Mouse (Mus musculus) gonadal fat pad, adult 2 months (tissue): ENCODE data around the gene Foxp1. TPM values are rescaled to one million over a fixed set of nuclear protein-coding genes. Genes with fewer than 3 reads are reported as not detected.

Experiments
- DNase-seq: peaks from one replicate; pipeline ENCODE4 v3.0.0-alpha.2; 2012; ENCODE audit warnings: low read depth
- polyA plus RNA-seq: library from polyadenylated mRNA; depleted of rRNA; stranded (reverse); fragments of >200 nt; gene quantifications from 2 replicates; pipeline ENCODE4 v1.2.3, GENCODE M21; 2012

The Foxp1 gene
- polyA plus RNA-seq, 1 experiment, result 26.0 TPM

DNA sequence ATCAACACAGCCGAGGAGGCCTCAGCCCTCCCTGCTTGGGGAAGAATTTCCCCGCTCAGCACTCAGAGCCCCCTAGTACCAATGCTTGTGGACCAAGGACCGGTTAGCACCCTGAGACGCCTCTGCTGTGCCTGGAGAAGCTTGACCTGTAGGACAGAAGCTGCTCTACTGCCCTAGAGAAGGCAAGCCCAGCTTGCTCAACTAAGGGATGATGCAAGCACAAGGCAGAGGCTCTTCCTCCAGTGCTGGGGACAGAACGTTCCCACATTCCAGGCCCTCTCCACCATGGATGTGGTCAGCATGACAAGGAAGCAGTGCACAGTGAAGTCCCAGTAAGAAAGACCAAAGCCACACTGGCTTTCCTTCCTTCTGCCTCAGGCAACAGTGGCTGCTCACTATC is 347.1 kb downstream of the Foxp1 start:
- peak; percentile 90 for DNase-seq

DNA sequence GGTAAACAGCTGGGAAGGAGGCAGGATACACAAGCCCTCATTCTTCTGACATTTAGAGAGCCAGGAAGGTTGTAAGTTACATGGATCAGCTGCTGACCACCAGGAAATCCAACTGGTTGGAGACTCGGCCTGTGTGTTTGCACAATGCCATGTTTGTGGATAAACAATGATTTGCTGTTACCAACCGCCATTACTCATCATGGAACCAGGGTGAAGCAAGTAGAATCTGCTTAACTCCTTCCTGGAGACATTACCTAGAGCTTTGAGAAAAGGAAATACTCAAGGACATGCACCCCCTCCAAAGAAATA is 348.7 kb downstream of the Foxp1 start:
- no peak for DNase-seq

DNA sequence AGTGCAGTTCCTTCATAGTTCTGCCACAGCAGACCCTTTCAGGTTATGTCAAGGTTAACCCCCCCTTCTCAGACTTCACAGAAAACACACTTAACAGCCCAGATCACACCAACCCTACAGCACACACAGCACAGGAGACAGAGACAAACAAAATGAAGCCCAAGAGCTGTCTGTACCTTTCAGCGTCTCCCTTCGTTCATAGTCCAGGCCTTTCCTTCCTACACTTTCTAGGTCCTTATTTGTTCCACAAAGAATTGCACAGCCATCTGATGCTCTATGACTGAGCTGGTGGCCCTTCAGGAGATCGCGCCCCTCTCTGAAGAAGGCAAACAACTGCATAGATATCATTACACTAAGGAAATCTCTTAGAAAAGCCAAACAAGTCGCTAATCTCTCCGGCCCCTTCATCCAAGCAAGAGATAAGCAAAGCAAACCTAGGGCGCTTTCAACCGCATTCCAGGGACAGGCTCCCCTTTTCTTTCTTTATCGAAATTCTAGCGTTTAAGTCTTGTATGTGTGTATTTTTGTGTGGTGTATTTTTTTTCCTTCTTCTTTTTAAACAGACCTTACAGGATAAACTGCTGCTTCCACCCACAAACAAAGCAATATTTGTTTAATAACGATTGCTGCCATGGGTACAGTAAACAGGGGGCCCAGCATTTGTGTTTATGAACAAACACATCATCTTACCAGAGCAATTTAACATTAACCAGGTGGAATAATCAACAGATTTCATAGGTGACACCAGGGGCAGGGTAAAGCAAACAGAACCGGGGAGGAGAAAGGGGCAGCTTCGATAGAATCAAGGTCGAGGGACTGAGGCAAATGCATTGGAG is 349.2 kb downstream of the Foxp1 start:
- no peak for DNase-seq

DNA sequence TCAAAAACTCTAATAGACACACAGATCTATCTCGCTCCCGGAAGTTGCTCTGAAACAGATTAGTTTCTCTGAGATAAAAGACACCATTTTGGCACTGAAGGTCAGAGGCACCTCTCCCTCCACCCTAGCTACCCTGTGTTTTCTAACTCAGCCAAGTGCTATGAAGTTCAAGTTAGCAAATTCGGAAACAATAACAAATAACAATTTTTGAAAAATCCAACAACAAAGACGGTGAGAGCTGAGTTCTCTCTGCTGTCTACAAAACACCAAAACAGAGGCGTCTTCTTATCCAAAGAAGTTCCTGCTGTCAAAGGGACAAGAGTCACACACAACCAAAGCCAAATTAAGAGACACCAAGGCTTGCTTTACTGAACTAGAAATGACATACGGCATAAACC is 349.9 kb downstream of the Foxp1 start:
- DNase-seq, result no peak

DNA sequence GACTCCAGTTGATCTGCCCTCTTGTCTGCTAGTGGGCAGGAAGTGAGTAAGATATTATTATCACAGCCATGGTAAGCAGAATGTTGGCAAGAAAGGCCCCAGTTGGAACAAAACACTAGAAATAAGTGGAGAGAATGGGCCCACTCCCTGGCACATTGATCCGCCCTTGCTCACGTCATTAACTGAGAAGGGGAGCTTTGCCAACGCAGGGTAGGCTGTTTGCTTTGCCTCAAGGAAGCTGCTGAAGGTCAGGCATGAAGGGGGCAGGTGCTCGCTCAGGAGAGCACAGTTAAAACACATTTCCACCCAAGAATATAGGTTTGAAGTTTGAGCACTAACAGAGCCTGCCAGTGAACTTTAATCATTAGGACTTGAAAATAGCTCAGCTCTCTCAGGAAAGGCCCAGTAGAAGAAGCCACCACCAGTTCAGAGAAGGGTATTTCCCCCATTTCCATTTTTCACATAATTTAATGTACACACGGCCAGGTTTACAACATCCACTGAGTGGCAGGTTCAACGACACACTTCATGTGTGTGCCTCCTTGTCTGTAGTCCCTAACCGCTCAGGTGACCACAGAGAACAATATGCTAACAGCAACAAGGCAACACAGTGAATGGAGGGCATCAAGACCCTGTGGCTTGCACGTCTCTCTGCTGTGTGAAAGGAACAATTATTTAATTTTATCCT is 350.5 kb downstream of the Foxp1 start:
- DNase-seq, result no peak

DNA sequence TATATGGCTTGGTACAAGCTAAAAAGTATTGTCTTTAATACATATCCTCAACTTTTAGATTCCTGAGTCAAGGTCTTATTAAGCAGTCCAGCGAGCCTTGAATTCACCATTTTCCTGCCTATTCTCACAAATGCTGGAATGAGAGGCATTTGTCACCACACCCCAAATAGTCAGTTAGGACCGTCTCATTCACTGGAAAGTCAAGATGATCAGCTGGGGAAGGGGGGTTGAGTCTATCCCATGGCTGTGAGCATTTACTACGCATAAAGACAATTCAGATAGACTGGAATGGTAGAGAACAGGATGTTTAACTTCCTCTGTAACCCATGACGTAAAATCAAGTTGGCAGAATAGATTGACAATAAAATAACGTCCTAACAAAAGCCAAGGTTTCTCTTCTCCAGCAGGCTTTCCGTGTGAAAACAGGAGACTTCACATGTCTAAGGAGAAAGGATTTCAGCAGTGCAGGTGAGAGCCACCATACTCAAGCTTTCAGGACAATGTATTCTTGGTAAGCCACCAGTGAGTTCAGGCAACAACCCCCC is 351.2 kb downstream of the Foxp1 start:
- no peak for DNase-seq

DNA sequence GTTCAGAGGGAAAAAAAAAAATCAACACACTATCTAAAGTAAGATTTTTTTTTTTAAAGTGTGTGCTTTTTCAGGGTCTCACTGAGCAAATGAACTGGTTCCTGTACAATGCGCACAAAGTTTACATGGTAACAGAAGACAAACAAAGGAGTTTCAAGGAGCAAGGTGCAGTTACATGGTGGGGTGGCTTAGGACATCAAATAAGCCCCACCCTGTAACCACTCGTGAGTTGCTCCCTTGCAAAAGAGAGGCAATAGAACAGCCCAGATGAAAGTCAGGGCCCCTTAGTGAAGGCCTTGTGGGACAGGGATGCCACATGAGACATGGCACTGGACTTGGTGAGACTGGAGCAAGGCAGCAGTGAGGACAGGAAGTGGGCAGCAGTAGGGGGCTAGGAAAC is 353.8 kb downstream of the Foxp1 start:
- no peak for DNase-seq

DNA sequence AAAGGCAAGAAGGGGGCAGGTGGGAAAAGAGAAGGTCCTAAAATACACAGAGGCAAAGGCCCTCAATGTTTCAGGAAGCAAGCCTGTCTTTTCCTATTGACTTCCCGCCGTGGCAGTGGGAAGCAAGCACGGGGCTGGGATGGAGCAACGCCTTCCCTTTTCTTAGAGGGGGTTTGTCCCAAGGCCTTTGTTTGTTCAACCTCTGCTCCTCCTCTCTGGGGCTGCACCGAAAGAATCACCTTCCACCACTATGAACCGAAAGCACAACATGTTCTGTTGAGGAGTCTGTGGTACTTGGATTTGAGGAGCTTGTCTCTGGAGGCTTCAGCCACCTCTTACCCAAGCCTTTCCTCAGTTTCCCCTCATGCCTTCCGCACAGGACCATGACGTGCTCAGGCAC is 355.5 kb downstream of the Foxp1 start:
- no peak for DNase-seq

DNA sequence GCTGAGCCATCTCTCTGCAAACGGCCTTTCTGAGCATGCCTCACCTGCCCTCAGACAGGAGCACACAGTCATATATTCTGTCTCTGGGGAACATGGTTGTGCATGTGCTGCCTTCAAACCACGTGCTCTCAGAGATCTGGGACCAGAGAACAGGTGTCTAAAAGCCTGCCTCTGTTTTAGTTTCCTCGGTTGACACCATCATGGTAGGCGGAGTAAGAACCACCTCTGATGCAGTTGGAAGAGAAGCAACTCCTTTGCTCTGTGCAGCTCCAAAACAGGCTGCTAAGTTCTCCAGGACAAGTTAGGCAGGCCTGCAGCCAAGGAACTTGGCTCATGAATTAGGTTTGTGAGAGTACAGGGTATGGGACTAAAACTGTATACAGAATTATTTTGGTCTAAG is 356.4 kb downstream of the Foxp1 start:
- no peak for DNase-seq

DNA sequence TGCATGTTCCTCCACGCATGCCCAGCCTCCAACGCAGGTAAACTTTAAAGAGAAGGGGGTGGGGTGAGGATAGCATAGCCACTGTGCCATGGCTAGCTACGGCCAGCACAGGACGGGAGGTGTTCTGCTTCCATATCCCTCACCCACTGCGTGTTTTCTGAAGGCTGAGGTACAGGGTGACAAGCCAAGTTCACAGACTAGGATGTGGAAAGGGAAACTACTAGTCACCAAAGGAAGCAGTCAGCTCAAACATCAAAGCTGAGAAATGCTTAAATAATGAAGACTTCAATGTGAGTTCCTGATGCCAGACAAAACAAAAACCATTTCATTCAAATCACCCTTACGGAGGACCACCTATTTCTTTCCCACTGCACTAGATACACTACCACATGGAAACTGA is 357.8 kb downstream of the Foxp1 start:
- DNase-seq, result no peak

DNA sequence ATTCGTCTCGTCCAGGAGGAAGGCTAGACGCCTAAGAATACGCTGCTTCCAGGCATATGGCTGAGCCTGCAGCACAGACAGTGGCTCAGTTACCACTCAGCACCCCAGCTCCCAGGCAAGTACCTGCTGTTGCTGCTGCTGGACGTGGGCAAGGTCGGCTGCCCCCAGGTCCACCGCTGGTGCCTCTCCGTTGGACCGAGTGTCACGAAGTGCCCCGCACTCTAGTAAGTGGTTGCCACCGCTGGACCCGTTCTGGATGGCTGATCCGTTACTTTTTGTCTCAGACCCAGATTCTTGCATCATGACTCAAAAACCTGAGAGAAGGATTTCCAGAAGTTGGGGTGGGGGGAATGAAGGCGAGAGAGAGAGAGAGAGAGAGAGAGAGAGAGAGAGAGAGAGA is 359.8 kb downstream of the Foxp1 start:
- DNase-seq, result no peak

DNA sequence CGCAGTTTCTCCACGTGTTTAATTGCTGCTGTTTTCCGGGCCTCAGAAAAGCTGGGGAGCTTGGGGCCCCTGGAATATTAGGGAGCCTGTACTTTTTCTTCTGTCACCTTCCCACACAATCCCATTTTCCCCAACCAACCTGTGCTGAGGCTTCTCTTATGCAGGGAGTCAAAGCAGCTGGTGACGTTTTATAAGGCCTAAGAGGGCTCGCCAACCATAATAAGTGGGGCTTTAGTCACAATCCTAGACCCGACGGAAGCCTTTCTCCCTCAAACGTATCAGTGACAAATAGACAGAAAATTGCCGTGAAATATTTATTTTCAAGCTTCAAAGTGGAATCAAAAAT is 362.2 kb downstream of the Foxp1 start:
- DNase-seq, result no peak

DNA sequence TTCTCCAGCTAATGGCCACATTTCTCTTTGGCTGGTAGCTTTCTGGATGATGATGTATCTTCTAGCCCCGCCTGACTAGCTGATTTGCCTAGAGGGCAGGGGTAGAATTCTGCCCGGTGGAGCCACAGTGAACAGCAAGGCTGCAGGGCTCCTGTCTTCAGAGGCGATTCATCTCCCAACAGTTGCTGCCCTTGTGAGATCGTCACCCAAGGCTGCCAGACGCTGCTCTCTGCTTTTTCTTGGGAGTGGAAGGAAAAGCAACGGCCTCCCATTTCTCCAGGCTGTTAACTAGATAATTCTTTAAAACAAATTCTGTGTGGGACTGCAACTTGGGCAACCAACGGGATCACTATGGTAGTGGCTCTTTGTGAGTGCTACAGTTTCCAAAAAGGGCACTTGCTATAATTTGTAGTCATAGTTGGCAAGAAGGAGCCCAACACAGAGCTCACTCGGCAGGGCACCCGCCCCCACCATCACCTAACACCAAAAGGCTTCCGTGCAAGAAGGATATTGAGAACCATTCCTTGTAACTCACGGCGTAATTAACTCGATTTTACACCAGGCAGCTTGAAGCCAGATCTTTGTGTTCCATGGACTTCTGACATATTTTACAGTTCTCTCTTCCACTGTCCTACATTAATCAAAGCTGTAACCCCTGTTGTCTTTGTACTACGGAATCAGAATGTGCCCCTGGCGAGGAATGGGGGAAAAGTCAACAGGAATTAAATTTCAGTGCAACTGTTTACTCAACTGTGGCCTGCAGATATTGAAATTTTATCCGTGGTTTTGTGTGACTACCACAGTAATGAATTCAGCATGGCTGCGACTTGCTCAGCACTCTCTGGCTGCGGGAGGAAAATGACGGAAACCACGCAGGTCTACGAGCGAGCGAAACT is 362.8 kb downstream of the Foxp1 start:
- DNase-seq, result no peak

DNA sequence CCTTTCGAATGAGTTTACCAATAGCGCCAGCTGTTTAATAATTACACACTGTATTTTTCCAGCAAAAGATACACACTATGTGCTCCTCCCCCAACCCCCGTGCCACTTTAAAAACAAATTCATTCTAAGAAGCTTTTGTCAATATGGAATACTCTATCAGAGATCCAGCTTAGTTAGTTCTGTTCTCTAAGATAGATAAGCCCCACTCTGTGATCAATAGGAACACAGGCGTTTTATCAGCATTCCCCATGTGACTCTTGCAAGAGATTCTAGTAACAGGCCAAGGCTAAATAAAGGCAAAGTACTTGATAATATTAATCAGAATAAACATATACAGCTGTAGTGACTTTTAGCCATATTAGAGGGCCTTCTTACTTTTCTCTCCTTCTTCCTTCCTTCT is 368.8 kb downstream of the Foxp1 start:
- DNase-seq, result no peak

DNA sequence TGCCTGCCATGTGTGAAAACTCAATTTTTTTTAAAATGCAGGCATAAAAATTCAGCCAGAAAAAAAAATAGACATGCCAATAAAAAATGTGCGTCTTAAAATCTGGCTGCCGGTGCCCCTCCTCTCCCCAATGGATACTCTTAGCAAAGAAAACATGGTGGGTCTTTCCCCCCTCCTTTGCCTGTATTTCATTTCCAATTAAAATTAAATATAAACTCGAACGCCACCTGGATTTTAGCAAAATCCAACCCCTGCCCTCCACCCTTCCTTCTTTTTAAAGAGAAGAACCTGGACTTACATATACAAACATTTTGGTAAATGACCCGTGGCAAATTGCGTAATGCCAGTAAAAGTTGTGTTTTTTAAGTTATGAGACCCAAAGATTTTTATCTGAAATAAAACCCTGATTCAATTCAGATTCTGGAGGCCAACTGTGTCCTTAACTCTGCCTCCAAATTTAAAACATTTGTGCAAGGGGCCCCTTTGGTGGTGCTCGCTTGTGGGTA is 376.1 kb downstream of the Foxp1 start:
- DNase-seq, result no peak

DNA sequence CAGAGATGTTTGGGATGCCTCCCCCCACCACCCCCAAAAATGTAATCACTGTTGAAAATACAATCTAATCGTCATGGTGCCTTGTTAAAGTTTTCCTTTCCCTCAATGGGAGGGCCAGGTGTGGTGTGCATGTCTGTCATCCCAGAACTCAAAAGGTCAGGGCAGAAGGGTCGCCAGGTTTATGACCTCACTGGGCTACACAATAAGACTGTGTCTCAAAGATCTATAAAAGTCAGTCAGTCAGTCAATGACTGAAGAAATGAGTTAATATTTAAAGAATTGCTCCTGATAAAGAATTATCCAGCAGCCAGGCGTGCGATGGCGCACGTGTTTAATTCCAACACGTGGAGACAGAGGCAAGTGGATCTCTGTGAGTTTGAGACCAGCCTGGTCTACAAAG is 377.5 kb downstream of the Foxp1 start:
- no peak for DNase-seq

DNA sequence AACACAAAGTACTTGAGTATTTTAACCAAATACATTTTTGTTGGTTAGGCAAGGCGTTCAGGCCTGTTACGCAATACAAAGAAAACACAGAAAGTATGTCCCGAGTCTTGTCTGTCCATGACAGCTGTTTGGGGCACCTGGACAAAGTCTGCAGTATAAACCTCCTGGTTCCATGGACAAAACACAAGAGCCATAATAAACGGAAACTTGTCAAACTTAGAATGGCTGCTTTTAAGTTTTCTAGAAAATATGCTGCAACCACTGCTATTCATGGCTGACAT is 378.8 kb downstream of the Foxp1 start:
- no peak for DNase-seq

DNA sequence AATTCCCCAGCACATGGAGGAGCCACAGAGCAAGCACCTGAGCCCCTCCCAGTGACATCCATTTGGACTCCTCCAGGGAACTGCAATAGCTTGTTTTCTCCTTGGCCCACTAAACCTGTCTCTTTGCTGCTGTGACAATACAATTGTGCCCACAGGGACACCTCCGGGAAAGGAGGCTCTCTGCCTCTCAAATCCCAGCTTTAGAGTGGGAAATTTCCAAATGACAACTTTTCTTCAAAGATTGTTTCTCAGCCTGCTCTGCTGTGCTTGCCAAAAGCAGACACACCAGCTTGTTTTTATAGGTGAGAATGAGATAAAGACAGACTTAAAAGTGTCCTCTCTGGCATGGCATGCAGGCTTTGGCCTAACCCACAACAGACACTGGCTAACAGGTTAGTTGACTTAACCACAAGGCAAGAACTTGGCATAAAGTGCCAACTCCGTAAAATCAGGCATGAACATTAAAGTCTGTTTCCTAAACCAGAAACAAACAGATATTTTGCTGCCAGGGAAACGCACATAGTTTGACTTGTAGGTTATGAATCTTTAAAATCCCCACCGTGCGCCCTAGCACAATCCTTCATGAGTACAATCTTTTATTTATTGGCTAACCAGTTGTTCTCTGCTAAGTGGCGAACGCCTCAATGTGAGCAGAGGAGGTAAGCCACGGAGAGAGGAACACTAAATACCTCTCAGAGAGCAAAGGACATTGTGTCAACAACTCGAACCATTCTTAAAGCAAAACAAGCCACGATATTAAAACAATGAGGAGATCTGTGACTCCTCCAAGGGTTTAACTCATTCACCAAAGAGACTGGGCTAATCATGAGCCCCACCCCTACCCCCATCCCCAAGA is 379.4 kb downstream of the Foxp1 start:
- peak; percentile 57 for DNase-seq

DNA sequence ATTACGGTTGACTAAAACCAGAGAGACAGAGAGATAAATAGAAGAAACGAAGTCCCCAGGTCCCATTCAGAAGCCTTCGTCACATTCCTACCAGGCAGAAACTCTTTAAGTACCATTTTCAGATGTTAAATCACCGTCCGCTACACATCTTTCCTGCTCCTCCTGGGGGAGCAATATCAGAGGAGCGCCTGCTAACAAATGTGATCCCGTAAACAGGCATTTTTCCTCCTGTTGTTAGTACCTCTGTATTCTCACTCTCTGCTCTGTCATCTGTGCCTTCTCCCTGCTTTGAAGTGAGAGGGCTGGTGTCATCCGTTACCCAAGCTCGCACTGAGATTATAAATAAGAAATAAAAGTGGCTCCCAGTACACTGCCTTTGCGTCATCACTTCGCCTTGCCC is 384.5 kb downstream of the Foxp1 start:
- DNase-seq, result no peak

DNA sequence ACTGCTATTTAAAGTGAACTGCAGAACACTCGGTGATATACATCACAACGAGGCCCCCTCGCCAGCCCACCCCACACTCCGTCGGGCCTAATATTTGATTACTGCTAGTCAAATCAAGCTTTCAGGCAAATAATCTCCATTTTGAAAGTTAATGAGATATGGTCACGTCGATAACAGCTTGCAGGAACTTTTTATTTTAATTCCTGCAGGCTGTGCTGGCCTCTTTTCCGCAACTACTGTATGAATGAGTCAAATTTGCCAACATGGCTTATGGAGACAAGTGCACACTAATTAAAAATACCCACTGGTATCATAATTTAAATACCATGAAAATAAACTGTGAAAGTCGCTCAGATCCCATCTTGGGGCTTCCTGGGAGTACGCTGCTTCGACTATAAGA is 385.4 kb downstream of the Foxp1 start:
- DNase-seq, result no peak

DNA sequence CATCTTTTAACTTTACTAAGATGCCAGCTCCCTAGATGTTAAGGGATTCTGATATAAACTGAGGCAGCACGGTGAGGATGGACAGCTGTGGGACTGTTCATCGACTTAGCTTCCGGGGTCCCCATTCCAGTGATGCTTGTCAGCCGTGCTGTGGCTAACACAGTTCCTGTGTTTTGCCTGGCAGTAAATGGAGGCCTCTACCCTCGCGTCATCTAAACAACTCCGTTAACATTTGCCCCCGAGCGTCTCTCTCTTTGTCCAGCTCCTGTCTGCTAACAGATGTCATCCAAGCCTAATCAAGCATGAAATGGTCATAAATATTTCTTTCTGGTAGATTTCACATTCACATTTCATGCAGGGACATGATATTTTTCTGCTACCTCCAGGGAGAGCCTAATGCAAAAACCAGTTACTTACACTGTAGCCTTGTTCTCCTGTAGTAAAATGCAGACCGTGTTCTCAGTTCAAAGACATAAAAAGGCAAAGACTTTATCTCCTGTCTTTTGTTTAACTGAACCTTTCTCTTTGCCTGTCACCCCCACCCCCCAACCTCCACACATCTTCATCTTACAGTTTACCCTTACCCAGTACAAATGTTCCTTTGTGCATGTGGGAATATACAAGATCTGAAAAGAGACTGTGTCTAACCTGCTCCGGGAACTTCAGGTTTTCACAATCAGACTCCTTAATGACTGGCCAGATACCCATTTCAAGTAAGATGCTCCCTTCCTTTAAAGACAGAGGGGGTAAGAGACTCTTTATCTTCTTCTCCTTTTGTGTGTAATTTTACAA is 386.4 kb downstream of the Foxp1 start:
- DNase-seq, result no peak
